Comparison of ENCODE assay signal across 12 mouse cellular contexts in the genomic region with DNA sequence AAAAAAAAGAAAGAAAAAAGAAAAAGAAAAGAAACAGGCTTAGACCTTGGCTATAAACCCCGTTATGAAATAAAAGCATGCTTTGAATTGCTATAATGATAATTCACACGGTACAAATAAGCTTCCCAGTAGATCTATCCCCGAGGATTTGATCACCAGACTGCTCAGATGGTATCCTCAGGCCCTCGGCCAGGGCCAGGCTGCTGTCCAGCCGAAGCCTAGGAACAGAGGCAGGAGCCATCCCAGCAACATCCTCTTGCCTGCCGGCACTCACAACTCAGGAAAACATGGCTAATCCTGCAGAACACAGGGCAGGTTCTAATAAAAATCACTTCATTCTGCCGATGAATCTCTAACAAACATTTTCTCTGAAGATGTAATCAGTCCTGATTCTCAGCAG.
DNase-seq lines count a peak whose midpoint lies in the region.
"Had no signal": no experiment of that assay in that cellular context is flagged by ENCODE, and none has a peak within 500 bp of the region (broad histone marks: within the 10 kb centered on the region; RNA-seq: fewer than 3 reads in every experiment).

No protein-coding gene starts in this region.

- DNase-seq in cerebellum, postnatal 14 days = peak; percentile 52 to 68
- DNase-seq in cerebellum, adult 11-12 months = no peak
- peak; percentile 15 to 18 for DNase-seq in cerebellum, postnatal 36 days
- no peak for DNase-seq in cerebellum, adult 18-20 months
- DNase-seq in left cerebral cortex, postnatal 4 days = peak; percentile 41
- no peak for DNase-seq in left cerebral cortex, postnatal 36 days (ENCODE audit: low spot score in 2 of 2)
- DNase-seq: adrenal gland, adult 2 months; adrenal gland, postnatal 10 days; adrenal gland, postnatal 25 days; cerebellum, adult 11 months; cerebellum, adult 9-10 months; embryo, embryonic 11 days had no signal

- intact Hi-C loops in left cerebral cortex, postnatal 4 days (cut with DNase I) = no loop called here
- intact Hi-C loops in left cerebral cortex, postnatal 36 days (cut with DNase I) = no loop called here

Comparison
In these comparisons a context has a peak if more than half of its experiments do, and no peak if none do; other contexts are left out.
1. DNase-seq: peak in cerebellum, postnatal 14 days (2 of 2), cerebellum, postnatal 36 days (2 of 2) and left cerebral cortex, postnatal 4 days (single experiment); none in cerebellum, adult 11-12 months (single experiment), cerebellum, adult 18-20 months (0 of 2) and left cerebral cortex, postnatal 36 days (0 of 2).